Mouse (Mus musculus): ENCODE data around the gene Engase.

Gene Engase

DNA sequence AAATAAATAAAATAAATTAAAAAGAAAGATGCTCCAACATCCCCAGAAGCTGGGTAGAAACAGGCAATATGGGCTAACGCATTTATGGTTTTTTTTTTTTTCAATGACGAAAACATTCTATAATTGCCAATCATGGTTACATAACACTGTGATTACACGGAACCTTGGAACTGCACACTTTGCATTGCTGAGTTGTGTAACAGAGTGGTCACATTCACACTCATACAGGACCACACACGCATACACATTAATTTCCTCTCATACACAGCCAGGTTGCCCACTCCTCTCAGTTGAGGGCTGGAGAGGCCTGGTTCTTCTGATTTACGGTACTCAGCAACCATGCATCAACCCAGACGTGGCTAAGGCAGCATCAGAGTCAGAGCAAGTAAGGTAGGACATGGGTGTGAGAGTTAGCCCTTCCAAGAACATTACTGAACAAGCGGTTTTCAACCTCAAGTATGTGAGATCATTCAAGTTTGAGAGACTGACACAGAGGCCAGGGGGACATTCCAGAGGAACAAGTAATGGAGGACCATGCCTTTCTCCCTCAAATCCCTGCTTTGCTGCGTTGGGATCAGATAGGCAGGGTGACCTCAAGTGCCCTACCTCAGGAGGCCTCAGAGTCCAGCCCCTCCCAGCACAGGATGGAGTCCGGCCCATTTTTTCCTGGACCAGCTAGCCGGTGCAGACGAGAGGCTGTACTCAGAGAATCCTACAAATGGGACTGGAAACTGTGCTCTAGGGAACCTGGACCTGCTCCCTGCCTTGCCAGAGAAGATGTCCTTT, 22.6 kb upstream of the Engase start:
- no peak for DNase-seq (ENCODE audit: low spot score in 2 of 2)

DNA sequence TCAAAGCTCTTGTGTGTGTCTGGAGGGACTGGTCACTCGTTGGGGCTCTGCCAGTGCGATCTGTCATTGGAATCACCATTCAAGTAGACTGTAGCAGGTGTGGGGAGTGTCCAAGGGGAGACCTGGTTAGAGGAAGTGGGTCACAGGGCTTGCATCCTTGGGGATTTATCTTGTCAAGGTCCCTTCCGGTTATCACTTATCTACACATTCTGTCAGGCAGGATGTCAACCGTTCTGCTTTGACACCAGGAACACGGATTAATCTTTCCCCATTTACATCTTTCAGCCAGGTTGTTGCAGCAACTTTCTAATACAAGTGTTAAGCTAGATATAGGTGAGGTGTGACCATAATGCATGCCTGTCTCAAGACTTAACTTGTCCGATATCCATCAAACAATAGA, 20.8 kb upstream of the Engase start:
- no peak for DNase-seq (ENCODE audit: low spot score in 2 of 2)

DNA sequence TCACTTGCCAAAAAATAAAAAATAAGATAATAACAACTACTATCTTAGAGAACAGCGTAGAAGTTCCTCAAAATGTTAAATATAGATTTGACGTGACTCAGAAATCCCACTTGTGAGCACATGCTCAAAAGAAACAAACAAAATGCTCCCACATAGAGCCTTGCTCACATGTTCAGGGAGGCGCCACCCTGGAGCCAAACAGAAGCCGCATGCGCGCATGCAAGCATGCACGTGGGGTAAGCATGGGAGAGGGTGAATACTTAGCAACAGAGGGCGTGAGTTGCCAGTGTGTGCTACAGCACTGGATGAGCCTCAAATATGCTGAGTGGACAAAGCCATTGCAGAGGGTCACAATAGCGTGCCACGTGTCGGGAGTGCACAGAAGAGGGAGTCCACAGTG, 19.7 kb upstream of the Engase start:
- no peak for DNase-seq (ENCODE audit: low spot score in 2 of 2)

DNA sequence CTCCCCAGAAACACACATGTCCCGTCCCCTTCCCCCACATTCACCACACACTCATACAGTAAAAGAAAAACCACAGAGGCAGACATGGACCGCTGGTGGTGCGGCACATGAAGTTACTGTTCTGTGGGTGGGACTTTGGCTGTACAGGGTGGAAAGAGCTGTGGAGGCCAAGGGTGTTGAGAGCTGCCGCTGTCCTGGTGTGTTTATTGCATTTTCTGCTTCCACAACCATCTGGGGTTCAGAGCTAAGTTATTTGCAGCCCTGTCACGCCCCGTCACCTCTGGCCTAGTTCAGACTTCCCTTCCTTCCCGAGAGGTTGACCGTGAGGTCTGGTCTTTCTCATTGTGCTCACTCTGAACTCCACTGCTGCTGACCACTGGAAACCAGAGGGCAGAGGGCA, 17.6 kb upstream of the Engase start:
- peak in 1 of 2 experiments; percentile 14 for DNase-seq (ENCODE audit: low spot score in 2 of 2)

DNA sequence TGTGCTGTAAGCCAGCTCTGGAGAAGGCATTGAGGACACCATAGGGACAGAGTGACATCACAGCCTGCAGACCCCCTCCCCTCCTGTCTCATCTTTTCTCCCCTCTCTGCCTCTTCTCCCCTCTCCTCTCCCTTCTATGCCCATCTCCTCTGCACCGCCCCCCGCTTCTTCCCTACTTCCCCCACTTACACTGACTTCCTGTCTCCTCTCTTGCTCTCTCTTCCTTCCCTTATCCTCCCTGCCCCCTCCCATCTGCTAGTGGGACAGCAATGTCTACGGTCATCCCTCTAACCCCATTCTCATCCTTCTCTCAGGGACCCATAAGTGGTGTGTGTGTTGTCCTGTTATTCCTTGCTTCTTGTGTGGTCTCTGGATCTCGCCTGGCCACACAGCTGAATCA, 17.1 kb upstream of the Engase start:
- peak in 1 of 2 experiments; percentile 19 for DNase-seq (ENCODE audit: low spot score in 2 of 2)

DNA sequence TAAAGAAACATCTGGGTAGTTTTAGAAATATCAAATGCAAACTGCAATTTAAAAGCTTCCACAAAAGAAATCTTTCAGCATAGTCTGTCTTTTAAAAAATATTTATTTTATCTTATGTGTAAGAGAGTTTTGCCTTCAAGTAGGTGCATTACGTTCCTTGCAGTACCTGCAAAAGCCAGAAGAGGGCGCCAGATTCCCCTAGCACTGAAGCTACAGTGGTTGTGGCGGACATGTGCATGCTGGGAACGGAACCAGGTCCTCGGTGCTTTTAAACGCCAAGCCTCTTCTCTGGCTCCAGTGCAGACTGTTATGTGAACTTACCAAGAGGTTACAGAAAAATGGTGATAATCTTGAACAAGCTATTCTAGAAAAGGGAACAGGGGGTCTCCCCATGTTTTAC, 16.3 kb upstream of the Engase start:
- DNase-seq (ENCODE audit: low spot score in 2 of 2), result peak; percentile 24 to 53

DNA sequence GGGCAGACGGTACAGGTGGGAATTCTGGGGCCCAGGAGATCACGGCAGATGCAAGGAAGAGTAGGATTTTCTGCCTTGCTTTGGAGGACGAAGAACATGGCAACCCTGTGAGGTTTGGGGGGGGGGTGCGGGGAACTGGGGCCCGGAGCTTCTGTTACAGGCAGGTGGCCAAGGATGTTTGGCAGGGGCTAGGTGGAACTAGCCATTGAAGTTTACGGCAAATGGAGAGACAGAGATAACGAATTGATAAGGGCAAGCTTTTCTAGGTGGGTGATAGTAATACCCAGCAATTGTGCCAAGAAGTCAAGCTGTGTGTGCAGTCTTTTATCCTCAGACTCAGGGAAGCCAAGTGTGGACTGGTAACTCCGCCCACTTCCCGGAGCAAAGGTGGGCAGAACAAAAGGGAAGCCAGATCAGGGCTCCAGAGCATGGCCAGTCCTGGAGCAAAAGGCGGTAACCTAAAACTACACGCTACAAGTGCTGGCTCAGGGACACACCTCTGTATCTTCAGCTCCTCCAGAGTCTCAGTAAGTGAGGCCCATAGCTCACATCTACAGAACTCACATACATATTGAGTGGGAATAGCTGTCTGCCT, 9.1 kb upstream of the Engase start:
- no peak for DNase-seq (ENCODE audit: low spot score in 2 of 2)

DNA sequence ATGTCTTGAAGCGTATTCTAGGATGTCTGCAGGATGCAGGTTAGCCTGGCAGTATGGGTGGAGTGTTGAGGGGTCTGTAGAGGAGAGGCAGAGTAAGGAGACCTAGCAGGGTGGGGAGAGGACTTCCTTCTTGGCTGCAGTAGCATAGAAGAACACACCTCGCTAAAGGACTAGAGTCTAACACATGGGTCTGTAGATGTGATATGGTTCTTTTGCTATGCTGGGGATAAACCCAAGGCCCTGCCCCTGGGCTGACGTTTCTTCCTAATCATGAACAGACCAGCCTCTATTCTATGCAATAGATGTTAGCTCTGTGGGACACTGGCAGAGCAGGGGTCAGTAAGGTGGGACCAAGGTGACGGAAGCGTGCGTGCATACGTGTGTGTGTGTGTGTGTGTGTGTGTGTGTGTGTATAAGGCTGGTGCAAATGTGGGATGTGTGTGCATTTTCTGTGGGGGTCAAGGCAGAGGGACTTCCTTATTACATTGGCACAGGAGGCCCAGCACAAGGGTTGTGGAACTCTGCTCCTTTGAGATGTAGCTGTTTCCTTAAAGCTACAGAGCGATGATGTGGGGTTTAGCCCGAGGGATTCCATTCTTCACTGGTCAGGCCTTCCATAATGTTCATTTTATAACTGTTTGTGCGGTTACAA, 7.0 kb upstream of the Engase start:
- DNase-seq (ENCODE audit: low spot score in 2 of 2), result no peak

DNA sequence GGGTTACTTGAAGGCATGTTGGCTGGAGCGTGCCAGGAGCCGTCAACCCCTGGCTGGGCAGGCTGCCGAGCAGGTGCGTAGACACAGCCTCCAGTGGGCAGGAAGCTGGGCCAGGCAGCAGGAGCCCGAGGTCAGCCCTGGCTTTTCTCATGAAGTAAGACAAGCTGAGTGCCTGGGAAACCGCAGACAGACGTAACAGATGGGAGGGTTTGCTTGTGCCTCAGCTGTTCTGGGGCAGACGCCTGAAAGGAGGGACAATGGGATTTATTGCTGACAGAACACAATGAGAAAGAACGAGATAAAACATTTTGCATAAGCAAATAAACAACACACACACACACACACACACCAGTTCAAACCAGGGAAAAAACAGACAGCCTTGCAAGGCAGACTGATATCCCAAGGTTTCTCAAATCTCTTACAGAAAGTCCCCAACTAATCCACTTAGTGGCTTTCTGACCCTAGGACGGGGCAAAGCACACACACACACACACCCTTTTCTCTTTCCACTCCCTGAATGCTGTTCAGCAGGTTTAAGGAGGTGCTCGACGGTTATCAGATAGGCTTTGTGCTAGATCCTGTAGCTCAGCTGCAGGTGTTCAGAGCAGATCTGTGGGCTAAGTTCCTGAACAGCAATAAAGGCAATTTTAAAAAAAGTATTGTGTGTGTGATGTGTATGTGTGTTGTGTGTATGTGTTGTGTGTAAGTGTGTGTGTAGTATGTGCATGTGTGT, 6.2 kb upstream of the Engase start:
- DNase-seq (ENCODE audit: low spot score in 2 of 2), result peak; percentile 70 to 76

DNA sequence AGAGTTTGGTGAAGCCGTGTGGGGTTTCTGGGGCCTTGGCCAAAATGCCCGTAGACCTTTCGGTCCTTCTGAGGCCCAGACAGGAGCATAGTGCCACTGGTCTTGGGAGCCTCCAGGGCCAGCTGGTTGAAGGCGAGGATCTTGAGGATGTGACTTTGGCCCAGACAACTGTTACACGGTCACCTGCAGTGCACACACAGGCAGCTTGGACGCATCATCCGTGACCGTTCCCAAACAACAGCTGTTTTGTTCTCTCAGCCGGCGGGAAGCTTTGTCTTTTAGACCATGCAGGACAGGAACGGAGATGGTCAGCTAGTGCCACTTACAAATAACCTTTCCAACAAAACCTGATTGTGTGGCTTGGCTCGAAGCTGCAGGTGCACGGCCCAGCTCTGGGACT, 5.0 kb upstream of the Engase start:
- peak in 1 of 2 experiments; percentile 28 for DNase-seq (ENCODE audit: low spot score in 2 of 2)

DNA sequence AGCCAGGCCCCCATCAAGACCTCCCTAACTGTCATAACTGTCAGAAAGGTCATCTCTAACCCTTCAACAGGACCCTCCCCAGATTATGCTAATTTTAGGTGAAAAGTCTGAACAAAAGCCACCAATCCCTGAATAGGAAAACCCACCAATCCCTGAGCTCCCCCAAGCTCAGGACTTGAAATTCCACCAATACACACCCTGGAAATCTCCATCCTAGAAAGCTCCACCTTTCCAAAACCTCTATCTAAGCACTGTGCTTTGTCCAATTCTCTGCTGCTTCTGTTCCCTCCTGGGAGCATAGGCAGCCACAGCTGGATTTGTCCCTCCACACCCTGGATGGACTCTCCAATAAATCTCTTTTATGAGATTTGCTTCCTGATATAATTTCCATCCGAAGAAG, 3.5 kb upstream of the Engase start:
- DNase-seq (ENCODE audit: low spot score in 2 of 2), result no peak

DNA sequence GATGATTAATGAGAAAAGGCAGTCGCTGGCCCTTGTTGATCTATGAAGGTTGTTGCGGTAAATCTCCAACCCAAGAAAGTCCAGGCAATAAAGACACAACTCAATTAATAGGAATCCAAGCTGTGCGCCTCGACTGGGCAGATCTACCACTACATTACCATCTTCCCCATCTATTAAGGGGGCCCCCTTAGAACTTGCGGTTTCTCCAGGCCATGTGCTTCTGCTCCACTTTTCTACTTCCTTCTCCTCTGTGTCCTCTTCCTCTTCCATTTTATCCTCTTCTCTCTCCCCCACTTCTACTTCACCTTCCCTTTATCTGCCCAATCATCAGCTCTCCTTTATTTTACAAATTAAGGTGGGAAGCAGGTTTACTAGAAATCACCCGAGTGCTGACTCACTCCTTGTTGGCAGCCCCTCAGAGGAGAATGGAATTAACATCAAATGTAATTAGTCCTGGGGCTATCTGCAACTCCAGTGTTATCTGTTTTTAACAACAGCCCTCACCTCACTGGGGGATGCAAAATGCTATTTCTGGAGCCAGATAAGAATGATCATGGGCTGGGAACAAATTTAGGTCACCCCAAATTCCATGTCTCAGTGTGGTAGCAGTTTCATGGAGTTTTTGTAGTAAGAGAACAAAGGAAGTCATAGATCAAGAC, 2.7 kb upstream of the Engase start:
- DNase-seq (ENCODE audit: low spot score in 2 of 2), result no peak

DNA sequence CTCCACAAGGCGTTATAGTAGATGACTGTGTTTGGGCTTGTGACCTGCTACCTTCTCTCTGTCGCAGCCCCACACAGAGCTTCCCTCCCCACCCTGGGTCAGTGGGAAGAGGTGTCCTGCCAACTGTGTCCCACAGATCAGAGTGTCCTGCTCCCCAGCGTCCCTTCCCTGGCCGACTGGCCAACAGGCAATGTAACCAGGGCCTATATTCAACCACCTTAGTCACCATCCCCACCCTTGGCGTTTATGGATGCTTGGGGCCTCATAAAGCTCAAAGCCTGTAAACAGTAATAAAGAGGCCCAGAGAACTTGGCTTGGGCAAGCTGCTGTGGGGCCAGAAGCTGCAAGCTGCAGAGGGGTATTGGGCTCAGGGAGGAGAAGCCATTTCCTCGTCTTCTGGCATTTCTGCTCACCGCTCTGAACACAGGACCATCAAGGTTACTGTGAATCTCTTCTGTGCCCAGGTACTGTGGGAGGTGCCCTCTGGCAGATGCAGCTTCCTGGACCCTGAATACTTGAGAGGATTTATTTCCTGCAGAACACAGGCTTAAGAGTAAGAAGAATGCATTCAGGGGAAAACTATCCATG, 1.0 kb upstream of the Engase start:
- no peak for DNase-seq (ENCODE audit: low spot score in 2 of 2)

DNA sequence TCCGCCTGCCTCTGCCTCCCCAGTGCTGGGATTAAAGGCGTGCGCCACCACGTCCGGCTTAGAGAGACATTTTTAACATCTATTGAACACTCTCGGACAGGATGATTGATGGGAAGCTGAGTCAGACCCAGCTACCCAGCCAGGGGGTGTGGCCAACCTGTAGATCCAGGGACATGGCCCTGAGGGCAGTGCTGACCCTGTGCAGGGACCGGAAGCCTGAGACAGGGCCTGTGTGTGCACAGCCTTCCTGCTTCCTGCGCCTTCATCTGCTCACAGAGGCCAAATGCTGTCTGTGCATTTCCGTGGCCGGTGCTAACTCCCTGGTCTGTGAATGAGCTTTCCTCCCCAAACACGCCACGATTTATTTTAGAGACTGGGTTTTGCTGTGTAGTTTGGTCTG, 3.1 kb downstream of the Engase start:
- DNase-seq (ENCODE audit: low spot score in 2 of 2), result no peak

DNA sequence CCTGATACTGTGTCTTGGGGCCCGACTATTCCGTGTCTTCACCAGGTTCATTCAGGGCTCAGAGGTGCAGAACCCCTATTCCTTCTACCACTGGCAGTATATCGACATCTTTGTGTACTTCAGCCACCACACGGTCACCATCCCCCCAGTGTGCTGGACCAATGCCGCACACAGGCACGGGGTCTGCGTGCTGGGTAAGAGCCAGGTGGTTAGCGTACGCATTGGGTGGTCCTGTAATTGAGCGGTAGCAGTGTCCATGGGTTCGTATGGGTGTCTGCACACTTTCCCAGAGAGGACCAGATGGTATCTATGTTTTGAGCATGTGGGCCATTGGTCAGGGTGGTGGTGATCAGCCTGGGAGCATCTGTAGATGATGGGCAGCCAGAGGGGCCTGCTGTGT, 4.6 kb downstream of the Engase start:
- DNase-seq (ENCODE audit: low spot score in 2 of 2), result no peak

DNA sequence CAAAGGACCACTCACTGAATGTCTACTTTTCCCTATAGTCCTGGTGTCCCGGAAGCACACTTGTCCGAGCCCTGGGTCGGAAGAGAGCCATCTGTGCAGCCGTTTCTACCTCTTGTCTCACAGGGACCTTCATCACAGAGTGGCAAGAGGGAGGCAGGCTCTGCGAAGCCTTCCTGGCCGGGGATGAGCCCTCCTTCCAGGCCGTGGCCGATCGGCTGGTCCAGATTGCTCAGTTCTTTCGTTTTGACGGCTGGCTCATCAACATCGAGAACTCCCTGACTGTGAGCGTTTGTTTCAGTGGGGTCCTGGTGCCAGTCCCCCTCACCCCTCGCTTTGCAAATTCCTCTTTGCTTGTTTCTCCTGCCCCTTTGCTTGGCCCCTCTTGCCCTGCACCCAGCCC, 5.1 kb downstream of the Engase start:
- no peak for DNase-seq (ENCODE audit: low spot score in 2 of 2)

DNA sequence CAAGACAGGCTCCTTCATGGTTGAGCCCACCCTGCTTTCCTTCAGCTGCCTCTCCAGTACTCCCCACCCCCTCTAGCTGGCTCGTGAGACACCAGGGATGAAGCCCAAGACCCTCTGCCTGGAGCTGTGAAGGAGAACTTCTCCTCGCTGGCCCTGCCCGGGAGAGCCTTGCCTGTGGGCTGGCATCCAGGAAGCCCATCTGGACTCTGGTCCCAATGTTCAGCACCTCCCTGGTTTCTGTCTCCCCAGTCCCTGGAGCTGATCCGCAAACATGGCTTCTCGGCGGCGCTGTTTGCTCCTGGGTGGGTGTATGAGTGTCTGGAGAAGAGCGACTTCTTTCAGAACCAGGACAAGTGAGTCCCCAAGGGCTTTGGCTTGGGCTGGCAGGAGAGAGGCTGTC, 7.5 kb downstream of the Engase start:
- DNase-seq (ENCODE audit: low spot score in 2 of 2), result no peak

DNA sequence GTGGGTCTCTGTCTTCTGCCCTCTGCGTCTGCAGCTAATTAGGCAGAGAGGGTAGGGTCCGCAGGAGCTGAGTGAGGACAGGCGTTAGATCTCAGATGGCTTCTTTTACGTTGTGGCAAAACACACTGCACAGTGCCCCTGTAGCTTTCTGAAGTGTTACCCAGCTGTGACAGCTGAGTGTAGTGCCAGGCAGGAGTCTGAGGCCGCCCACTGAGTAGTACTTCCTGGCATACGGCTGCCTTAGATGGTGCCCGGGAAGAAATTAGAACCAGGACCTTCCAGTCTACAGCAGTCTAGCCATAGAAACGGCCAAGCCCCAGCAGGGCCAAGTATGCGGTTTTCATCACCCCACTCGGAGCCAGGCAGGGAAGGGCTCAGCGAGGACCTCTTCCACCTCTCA, 8.7 kb downstream of the Engase start:
- DNase-seq (ENCODE audit: low spot score in 2 of 2), result no peak

DNA sequence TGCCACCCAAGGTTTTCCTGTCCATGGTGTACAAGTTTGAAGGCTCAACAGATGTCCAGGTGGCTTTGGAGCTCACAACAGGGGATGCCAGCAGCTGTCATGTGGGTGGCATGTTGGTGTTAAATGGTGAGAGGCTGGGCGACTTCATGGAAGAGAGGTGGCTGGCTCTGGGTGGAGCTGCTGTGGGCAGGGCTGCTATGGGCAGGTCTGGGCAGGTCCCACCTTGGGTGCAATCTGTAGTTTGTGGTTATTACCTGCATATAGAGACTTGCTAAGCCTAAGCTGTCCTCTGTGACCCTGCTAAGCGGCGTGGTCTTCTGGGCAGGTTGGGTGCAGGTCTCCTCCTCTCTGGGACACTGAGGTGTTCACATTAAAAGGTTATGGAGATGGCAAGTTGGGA, 9.2 kb downstream of the Engase start:
- no peak for DNase-seq (ENCODE audit: low spot score in 2 of 2)

DNA sequence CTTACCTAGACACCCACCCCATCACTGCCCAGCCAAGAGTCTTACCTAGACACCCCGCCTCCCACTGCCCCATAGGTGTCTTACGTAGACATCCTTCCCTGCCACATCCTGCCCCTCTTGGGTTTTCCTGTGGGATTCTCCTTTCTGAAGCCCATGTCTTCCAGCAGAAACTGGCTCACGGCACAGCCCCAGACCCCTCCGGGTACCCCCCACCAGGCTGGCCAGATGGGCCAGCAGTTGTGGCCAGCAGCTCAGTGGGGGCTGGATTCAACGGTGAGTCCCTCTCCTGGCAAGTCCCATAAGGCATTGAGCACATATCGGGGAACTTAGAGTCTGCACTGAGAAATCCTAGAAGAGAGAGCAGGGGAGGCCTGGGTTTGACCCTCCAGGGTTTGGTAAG, 9.7 kb downstream of the Engase start:
- no peak for DNase-seq (ENCODE audit: low spot score in 2 of 2)

DNA sequence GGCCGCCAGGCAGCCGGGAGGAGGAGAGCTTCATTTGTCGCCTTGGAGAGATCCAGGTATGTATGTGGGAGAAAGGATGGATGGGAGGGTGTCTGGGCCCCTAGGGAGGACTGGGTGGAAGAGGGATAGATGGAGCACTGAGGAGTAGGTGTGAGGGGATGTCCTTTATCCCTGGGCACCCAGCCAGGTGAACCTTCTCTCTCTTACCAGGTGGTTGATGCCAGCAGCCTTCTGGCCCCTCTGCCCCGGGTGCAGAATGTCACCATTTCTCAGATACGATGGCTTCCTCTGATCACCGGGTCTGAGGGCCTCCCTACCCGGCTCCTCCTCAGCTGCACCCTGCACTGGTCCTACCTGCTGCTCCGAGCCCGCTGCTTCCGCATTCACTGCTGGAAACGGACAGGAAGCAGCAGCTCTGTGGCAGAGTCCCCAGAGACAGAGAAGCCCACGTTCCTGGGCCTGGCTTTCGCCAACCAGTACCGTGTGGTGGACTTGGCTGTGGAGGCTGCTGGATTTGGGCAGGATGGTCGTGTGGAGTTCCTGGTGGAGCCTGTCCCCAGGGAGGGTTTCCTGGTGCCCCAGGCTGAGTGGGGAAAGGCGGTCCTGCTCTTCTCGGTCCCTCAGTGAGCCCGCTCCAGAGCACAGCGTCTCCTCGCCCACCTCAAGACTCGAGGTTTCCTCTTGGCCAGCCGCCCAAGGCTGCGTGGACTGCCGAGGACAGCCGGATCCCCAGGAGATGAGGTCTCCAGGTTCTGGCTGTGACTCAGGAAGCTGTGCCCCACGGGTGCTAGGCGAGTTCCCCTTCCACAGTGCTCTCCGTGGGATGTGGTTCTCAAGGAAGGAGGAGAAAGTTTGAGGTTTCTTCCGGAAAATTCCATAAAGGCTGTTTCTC, 10.5 kb downstream of the Engase start:
- DNase-seq (ENCODE audit: low spot score in 2 of 2), result no peak
